Mouse (Mus musculus) layer of hippocampus, adult 18-20 months (tissue): ENCODE data around the gene Acvr1. TPM values are rescaled to one million over a fixed set of nuclear protein-coding genes. Genes with fewer than 3 reads are reported as not detected.

ENCODE experiments used
- DNase-seq, 2 experiments: peaks; one replicate each; pipeline ENCODE4 v3.0.0; 2022; ENCODE audit warnings: low spot score in 2 of 2
- total RNA-seq, 2 experiments: library from RNA; stranded (reverse); gene quantifications; 2 replicates each; pipeline ENCODE4 v1.2.3; 2021

The Acvr1 gene
- total RNA-seq, 2 experiments from 2014 or later = 43.3 to 45.7 TPM

DNA sequence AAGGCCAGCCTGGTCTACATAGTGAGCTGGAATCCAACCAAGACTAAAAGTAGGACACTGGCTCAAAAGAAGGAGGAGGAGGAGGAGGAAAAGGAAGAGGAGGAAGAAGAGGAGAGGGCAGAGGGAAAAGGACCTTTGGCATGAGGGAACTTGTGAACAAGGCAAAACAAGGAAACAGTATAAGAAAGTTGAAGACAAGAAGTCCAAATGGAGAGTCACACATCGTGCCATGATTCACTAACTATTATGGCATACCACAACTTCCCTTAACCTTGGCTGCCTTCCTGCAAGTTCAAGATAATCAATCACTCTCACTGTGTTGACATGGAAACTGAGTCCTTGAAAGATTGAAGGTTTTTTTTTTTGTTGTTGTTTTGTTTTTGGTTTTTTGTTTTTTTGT is 148.8 kb downstream of the Acvr1 start:
- no peak for DNase-seq

- no peak for DNase-seq
These were observed 149.3 kb downstream of the Acvr1 start for GRCm38 (mm10) chr2:58417684-58418083.

DNA sequence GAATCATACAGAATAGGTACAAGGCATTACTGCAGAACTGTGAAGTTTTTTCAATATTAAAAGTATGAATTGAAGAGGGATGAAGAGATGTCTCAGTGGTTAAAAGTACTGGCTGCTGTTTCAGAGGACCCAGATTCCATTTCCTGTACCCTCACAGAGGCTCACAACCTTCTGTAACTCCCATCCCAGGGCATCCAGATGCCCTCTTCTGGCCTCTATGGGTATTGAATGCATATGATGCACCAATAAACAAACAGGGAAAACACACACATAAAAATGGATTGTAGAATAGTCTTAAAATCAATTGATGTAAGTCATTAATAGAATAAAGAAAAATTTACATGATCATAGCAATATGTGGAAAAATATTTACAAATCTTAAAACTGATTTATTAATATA is 151.9 kb downstream of the Acvr1 start:
- no peak for DNase-seq

GRCm38 (mm10) chr2:58408926-58409634 is 157.9 kb downstream of the Acvr1 start:
- peak; percentile 21 to 54 for DNase-seq

DNA sequence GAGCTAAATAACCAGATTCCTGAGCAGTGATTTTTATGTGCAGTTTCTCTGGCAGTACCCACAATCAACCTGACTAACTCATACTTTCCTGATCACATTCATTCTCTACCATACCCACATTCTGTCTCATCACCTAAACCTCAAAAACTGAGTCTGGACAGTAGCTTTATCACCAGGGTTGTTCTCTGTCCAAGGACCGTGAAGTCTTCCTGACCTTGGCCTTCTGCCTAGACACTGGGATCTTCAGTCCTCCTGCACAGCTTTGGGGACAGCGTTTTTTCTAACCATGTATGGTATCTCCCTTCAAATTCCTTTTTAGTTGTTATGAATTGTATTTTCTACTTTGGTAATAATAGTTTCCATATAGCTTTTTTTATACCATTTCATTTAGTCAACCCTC is 163.5 kb downstream of the Acvr1 start:
- DNase-seq = no peak

DNA sequence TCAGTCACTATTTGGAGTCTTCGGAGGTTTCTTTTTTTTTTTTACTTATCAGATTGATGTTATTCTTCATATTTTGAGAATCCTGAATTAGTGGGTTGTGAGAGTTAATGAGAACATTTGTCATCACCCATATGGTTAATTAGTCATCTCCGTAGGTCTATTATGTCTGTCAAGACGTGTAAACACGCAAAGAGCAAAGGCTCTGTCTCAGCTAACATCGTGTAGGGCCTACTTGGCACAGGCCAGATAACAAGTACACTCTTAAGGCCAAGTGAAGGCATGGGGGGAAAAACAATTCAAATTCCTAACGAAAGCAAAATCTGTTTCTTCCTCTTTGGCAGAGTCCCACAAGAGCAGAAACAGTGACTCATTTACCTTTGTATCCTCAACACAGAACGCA is 178.4 kb downstream of the Acvr1 start:
- peak; percentile 15 to 40 for DNase-seq

GRCm38 (mm10) chr2:58380020-58380419 is 186.9 kb downstream of the Acvr1 start:
- no peak for DNase-seq

GRCm38 (mm10) chr2:58379475-58379874 is 187.5 kb downstream of the Acvr1 start:
- DNase-seq = no peak

DNA sequence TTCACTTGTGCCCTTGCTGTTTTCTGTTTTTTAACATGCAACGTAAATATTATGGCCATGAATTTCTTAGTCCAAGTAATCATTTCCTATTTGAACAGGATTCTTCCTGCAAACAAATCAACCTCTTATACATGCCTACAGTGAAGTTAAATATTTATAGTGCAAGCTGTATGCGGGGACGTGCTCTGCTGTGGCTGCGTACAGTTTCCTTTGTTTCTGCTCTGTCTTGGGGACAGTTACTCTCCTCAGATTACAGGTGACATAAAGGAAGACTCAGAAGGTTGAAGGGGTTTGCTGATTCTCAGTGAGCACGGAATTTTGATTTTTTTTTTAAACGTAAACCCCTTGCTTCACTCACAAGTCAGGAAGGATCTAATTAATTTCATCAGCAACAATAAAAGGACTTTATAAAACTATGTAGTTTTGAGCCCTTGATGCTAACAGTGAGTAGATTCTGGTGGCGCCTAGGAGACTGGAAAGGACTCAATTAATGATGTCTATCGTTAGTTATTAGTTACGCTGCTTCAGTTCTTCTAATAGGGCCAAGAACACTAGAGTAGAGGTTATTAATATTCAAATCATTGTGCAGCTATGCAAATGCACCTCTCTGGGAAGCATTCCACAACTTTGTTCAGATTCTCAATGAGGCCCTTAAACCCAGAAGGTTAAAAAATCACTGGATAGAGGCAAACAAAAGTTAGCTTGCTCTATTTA is 189.4 kb downstream of the Acvr1 start:
- no peak for DNase-seq

DNA sequence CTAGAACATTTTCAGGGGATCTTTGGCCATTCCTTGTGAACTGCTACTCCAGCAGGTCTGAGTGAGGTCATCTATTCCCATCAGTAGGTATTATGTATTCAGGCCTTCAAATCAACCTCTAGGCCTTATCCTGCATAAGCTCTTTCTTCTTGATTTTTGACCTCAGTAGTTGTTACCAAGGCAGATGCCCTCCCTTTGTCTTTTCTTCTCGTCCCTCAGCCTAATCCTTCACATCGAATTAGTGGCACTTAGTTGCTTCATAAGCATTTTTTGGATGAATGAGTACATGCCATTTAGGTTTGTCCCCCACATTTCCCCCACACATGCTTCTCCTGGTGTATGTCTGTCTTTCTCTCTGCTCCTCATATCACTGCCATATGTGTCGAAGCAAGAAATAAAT is 200.8 kb downstream of the Acvr1 start:
- no peak for DNase-seq

- no peak for DNase-seq
These were observed 205.5 kb downstream of the Acvr1 start for GRCm38 (mm10) chr2:58361361-58362046.

GRCm38 (mm10) chr2:58358132-58358460 is 208.9 kb downstream of the Acvr1 start:
- DNase-seq = no peak

DNA sequence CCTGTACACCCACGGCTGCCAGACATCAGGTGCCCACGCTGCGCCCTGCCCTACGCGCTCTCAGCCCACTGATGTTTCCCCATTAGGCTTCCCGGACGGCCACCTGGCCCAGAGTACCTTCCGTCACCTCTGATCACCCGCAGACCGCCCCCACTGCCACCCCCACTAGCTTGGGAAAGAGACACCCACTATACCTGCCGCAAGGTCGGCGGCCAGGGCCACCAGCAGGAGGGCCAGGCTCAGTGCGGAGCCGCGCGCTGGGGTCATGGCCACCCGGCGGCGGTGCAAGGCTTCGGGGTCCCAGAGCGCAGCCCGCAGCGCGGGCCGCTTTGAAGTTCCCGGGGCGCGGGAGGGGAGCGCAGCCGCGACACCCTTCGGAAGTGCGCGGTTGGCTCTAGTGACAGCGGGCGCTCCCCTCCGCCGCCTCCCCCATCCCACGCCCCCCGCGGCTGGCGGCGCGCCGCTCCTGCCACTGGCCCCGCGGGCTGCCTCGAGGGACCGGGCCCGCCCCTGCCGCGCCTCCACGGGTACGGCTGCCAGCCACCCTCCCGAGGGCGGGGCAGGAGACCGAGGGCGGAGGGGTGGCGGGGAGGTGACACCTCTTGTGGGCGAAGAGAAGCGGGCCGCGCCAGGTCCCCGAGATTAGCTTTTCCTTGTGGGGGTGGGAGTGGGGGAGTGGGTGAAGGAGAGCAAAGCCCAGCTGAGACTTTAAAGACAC is 209.4 kb downstream of the Acvr1 start, which contains the start of gene Acvr1c:
TSS of gene Acvr1c (minus strand) at position 482 of the 718 bp plus-strand sequence.
- peak; percentile 11 to 39 for DNase-seq

DNA sequence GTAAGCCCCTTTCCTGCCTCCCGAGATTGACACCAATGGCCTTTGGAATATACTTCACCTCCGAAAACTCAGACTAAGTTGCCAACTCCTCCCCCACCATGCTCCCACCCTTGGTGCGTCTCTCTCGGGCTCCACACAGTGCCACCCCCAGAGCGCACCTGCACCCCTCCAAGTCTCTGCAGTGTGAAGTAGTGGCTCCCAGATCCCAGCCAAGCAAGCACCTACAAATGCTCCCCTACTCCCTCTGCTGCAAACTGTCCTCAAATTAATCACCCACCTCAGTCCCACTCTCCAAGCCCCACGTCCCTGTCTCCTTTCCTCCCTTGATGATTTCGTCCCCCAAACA is 209.9 kb downstream of the Acvr1 start:
- DNase-seq = peak in 1 of 2 experiments; percentile 3

DNA sequence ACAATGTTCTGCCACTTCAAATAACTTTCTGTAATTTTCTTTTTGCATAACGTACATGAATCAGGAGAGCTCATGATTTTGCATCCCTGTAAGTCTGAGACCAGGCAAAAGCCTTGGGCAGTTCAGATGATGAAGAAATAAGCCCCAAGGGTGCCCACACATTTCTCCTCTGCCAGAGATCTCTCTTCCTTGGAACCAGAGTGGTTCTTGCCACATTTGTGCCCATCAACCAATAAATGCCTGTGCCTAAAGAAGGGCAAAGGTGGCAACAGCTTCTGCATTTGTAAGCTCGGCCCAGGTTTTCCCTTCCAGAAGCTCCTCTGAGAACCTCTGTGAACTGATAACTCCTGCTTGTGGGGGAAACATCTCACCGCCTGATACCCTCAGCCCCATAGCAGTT is 212.6 kb downstream of the Acvr1 start:
- DNase-seq = no peak

GRCm38 (mm10) chr2:58352846-58353245 is 214.1 kb downstream of the Acvr1 start:
- DNase-seq = no peak

DNA sequence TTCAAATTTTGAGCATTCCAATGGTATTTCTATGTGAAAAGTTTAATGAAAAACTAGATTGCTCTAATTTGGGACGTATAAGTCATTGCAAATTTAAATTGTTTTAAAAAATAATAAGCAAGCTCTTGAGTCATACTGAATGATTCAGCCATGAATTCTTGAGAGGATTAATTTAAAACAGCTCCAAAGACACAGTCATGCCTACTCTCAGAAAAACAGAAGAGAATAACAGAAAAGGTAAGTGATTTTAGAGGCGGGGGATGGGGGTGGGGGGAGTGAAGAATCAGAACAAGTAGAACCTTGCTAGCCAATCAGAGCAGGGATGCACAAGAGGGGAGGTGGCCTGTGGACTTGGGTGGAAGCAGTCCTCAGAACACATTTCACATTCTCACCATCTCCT is 216.3 kb downstream of the Acvr1 start:
- DNase-seq = no peak

Other genes with a start within 250 kb of the Acvr1 start
- gene Acvr1c, start 209.3 kb downstream of the Acvr1 start, total RNA-seq = 10 to 100 TPM; 14.5 to 17.0 TPM
- not detected for gene Gm17409, start 97.0 kb downstream of the Acvr1 start, total RNA-seq
- 10 to 100 TPM; 31.9 to 35.6 TPM for gene Upp2, start 141 bp upstream of the Acvr1 start, total RNA-seq